Mouse (Mus musculus) E14TG2a.4 (cell line): ENCODE data around the gene Gls2.

Experiments
- H3K27me3 ChIP-seq: 2 replicates; pipeline ENCODE4 v1.6.1; 2014; ENCODE audit warnings: low read length, control low read depth; ENCODE audit not compliant: insufficient read depth
- H3K36me3 ChIP-seq: 2 replicates; pipeline ENCODE4 v1.6.1; 2014; ENCODE audit warnings: low read length, control low read depth; ENCODE audit not compliant: insufficient read depth
- H3K4me1 ChIP-seq: replicated peaks from 2 replicates; pipeline ENCODE4 v1.6.1; 2014; ENCODE audit warnings: low read depth, low read length, control low read depth
- H3K4me3 ChIP-seq: replicated peaks from 2 replicates; pipeline ENCODE4 v1.5.1; 2014; ENCODE audit warnings: mild to moderate bottlenecking, low read length
- H3K9me3 ChIP-seq: 2 replicates; pipeline ENCODE4 v1.6.1; 2014; ENCODE audit warnings: low read length, control low read depth
- CTCF ChIP-seq: conservative IDR thresholded peaks from 2 replicates; pipeline ENCODE4 v1.5.1; 2014; ENCODE audit warnings: low read length
- NANOG ChIP-seq: IDR thresholded peaks from 2 replicates; pipeline ENCODE4 v1.6.1; 2014; ENCODE audit warnings: borderline replicate concordance, low read length, mixed read lengths
- POU5F1 ChIP-seq: IDR thresholded peaks from 2 replicates; pipeline ENCODE4 v1.6.1; 2014; ENCODE audit warnings: low read length, borderline replicate concordance

Gene Gls2

GRCm38 (mm10) chr10:128231697-128232419 is 37.6 kb downstream of the Gls2 start, which contains the start of gene Timeless:
Timeless (plus strand) TSS chr10:128232065.
- H3K9me3 ChIP-seq = no peaks in the 10 kb centered on the region
- H3K36me3 ChIP-seq = peaks cover 26% of the 10 kb centered on the region
- peak within 1 kb of the TSS; percentile 95 for H3K4me3 ChIP-seq
- no peak for TF ChIP-seq POU5F1
- H3K27me3 ChIP-seq = no peaks in the 10 kb centered on the region
- H3K4me1 ChIP-seq = peaks cover 73% of the 10 kb centered on the region

DNA sequence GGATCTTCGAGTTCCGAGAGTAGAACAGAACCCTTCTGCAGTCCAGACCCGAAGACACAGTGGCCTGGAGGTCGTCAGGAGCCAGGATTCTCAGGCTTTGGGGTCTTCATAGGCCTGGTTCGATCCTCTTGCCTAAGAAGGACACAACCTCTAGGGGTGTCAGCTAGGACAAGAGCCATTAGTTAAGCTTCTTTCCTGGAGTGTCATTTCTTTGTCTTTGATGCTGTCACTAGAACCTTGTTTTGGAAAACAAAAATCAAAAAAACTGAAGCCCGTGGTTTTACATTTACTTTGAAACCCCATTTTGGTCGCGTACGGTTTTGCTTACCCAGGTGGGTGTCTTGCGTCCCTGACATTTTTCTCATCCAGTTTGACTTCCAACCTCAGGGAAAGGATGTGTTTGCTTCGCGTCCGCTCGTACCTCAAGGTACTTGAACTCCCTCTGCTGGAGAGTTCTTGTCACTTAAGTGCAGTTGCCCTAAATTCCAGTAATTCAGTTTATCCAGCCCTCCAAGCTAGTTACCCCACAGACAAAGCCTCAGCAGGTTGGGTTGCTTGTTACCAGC is 38.2 kb downstream of the Gls2 start:
- TF ChIP-seq CTCF = peak; percentile 64
- TF ChIP-seq NANOG = no peak
- TF ChIP-seq POU5F1 = no peak
- Histone ChIP-seq H3K9me3 (no peaks in the 10 kb centered on the region), H3K4me1 (peaks cover 68% of the 10 kb centered on the region), H3K36me3 (peaks cover 26% of the 10 kb centered on the region), H3K4me3 (peak overlapping the region; percentile 95), H3K27me3 (no peaks in the 10 kb centered on the region)

DNA sequence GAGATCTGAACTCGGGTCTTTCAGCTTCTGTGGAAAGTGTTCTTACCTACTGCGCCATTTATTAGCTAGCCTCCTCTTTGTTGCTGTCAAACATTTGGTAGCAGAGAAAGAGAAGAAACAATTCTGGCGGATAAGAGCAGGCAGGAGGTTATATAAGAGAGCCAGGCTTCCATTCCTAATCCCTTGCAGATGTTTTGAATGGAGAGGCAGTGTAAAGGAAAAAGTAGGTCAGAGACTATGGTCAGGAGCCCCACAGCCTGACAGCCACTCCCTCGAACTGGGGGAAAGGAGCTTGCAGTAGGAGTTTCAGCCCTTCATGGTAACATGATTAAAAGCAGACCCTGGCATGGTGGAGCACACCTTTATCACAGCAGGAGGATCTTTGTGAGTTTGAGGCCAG is 42.1 kb downstream of the Gls2 start:
- TF ChIP-seq POU5F1 (no peak), NANOG (no peak), CTCF (no peak)
- Histone ChIP-seq H3K27me3 (no peaks in the 10 kb centered on the region), H3K9me3 (no peaks in the 10 kb centered on the region), H3K4me3 (no peak overlapping the region), H3K36me3 (peaks cover 53% of the 10 kb centered on the region), H3K4me1 (peaks cover 69% of the 10 kb centered on the region)

DNA sequence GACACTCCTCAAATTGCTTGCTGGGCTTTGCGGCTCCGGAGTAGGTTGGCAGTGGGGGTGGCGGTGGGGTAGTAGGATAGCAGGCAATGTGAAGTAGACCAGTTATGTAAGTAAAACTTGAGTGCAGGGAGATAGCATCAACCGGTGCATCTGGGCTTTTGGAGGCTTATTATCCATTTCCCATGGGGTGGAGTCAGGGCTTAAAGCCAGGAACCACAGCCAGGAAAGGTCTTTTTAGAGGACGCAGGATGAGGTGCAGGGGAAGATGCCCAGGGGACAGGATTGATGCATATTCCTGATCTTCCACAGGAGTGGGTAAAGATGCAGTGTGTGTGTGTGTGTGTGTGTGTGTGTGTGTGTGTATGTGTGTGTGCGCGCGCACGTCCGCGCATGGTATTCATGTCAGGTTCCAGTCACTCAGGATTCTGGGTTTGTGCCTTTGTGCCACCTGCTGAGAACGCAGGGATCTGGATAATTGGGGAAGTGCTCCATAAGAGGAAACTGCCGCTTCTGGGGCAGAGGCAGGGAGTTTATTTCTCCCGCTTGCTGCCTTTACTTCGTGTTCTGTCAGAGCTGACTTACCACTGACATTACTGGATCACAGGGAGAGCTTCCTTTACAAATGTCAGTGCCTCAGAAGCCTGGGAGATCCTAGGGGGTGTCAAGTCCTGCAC is 43.7 kb downstream of the Gls2 start:
- Histone ChIP-seq H3K36me3 (peaks cover 70% of the 10 kb centered on the region), H3K27me3 (no peaks in the 10 kb centered on the region), H3K4me3 (no peak overlapping the region), H3K4me1 (peaks cover 71% of the 10 kb centered on the region), H3K9me3 (no peaks in the 10 kb centered on the region)
- TF ChIP-seq CTCF = no peak
- no peak for TF ChIP-seq POU5F1
- TF ChIP-seq NANOG = no peak

DNA sequence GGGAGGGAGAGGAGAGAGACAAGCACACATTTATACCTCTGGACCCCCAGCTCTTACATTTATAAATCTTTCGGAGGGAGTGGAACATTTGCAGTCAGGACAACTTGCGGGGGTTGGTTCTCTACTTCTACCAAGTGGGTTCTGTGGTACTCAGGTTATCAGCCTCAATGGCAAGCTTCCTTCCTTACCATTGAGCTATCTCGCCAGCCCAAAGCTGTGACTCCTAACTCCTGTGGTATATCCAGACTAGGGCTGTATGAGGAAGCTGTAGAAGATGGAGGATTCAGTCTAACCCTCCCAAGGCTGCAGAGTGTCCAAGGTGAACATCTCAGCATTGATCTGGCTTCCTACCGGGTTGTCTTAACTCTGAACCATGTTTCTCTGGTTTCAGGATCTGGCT is 44.9 kb downstream of the Gls2 start:
- H3K9me3 ChIP-seq = no peaks in the 10 kb centered on the region
- H3K4me3 ChIP-seq = no peak overlapping the region
- H3K36me3 ChIP-seq = peaks cover 76% of the 10 kb centered on the region
- H3K27me3 ChIP-seq = no peaks in the 10 kb centered on the region
- no peak for TF ChIP-seq NANOG
- no peak for TF ChIP-seq POU5F1
- no peak for TF ChIP-seq CTCF
- peaks cover 71% of the 10 kb centered on the region for H3K4me1 ChIP-seq

- H3K9me3 ChIP-seq = no peaks in the 10 kb centered on the region
- H3K4me3 ChIP-seq = no peak overlapping the region
- no peaks in the 10 kb centered on the region for H3K27me3 ChIP-seq
- TF ChIP-seq NANOG (no peak), CTCF (no peak), POU5F1 (no peak)
- peaks cover 77% of the 10 kb centered on the region for H3K36me3 ChIP-seq
- H3K4me1 ChIP-seq = peaks cover 71% of the 10 kb centered on the region
Measured at GRCm38 (mm10) chr10:128240131-128240530, 45.9 kb downstream of the Gls2 start.

- Histone ChIP-seq H3K36me3 (peaks cover 94% of the 10 kb centered on the region), H3K4me3 (no peak overlapping the region), H3K4me1 (peaks cover 81% of the 10 kb centered on the region), H3K27me3 (no peaks in the 10 kb centered on the region), H3K9me3 (no peaks in the 10 kb centered on the region)
- no peak for TF ChIP-seq NANOG
- no peak for TF ChIP-seq CTCF
- TF ChIP-seq POU5F1 = no peak
Measured at GRCm38 (mm10) chr10:128243252-128243651, 49.0 kb downstream of the Gls2 start.

DNA sequence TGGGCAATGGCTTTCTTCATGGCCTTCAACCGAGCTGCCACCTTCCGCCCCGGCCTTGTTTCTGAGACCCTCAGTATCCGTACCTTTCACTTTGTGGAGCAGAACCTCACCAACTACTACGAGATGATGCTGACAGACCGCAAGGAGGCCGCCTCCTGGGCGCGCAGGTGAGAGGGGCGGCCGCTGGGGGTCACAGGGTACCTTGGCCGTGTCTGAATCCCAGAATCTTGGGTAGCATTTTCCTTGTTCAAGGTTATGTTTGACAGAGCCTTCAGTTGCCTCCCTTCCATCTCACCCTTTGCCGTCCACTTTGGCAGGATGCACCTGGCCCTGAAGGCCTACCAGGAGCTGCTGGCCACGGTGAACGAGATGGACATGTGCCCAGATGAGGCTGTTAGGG is 49.9 kb downstream of the Gls2 start:
- Histone ChIP-seq H3K4me3 (no peak overlapping the region), H3K36me3 (peaks cover 100% of the 10 kb centered on the region), H3K27me3 (no peaks in the 10 kb centered on the region), H3K9me3 (no peaks in the 10 kb centered on the region), H3K4me1 (peaks cover 83% of the 10 kb centered on the region)
- TF ChIP-seq NANOG (no peak), CTCF (no peak; the same call in 1 of the 2 replicates), POU5F1 (no peak)
